Mouse (Mus musculus) common myeloid progenitor, adult 5-6 weeks (primary cell): ENCODE data around the gene Stag3. TPM values are rescaled to one million over a fixed set of nuclear protein-coding genes. Genes with fewer than 3 reads are reported as not detected.

Experiments
- ATAC-seq: replicated peaks from 2 replicates; pipeline ENCODE4 v1.8.0; 2016; ENCODE audit warnings: low read depth, mild to moderate bottlenecking, moderate TSS enrichment, inconsistent platforms; ENCODE audit not compliant: poor library complexity, severe bottlenecking
- total RNA-seq: library from RNA; stranded (forward); fragments of 200-1000, 187-1606 nt; gene quantifications from 2 replicates; pipeline ENCODE4 v1.2.3, GENCODE M21; 2017

The Stag3 gene
- total RNA-seq, 1 experiment from 2014 or later = 2.9 TPM

DNA sequence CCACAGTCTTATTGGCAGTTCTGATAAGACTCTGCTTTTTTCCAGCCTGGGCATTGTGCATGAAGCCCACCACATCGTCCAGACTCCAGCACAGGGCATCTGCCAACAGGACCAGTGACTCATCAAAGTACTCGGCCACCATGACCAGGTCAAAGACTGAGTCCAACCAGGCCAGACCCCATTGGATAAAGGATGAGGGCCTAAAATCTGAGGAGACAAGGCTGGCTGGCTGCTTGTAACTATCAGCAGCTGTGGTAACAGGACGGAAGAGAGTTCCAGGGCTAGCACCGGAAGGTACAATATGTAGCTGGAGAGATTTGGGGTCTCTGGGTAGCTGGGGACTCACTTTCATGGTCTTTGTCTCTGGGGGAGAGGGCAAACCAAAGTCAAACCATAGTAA lies 14.3 kb upstream of the Stag3 start:
- no peak for ATAC-seq

GRCm38 (mm10) chr5:138267114-138267513 lies 12.9 kb upstream of the Stag3 start:
- no peak for ATAC-seq

DNA sequence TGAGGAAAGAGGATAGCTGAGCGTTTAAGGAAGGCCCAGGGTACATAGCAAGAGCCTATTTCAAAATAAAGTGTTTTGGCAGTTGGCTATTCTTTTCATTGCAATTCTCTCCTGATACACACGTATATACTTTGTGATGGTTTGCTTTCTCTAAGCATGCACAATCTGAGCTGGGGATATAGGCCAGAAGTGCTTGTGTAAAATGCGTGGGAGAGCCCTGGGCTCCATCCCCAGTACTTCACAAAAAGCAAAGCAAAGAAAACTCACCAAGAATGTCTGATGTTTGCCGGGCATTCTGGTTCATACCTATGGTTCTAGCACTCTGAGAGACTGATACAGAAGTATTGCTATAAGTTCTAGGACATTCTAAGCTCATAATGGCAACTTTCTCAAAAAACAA lies 11.1 kb upstream of the Stag3 start:
- no peak for ATAC-seq

DNA sequence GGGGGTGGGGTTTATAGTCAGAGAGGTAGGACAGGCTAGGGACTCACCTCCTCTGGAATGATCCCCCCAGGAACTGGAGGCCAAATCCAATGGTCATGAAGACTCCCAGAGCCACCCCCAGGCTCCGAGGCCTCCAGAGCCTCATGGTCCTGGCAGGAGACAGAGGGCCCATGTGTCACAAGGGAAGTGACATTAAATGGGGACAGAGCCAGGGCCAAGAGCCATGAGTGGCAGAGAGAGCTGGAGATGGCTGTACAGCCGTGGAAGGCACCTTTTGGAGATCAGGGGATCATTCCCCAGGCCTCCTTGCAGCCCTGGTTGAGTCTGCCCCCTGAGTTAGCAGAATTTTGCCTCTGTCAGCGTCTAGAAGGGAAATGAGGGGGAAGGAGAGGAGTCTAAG lies 8.8 kb upstream of the Stag3 start:
- no peak for ATAC-seq

DNA sequence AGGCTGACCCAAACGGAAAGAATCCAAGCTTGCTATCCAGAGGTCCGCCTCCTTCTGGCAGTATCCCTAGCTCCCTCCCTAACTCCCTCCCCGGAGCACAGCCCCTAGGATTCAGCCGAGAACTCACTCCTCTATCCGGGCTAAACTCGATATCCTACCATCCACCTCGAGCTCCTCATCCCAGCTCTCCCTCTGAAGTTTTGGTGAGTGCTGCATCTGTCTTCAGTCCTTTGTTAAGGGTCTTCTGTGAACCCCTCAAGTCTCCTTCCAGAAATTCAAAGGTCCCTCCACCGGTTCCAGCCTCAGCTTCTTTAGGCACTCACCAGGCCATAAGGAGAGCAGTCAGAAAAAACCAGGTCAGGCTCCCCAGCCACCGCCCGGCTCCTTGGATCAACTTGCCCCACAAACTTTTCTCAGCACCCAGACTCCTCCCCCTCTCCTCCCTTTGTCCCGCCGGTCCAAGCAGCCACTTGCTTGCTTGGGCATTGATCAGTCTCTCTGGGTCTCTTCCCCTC lies 7.6 kb upstream of the Stag3 start, which contains the start of gene Gal3st4:
Gene Gal3st4, minus strand, starts transcription at position 432 of the 515 bp plus-strand sequence.
- no peak for ATAC-seq

- no peak for ATAC-seq
Observed at GRCm38 (mm10) chr5:138274186-138274585, 5.9 kb upstream of the Stag3 start.

GRCm38 (mm10) chr5:138275216-138276050 lies 4.6 kb upstream of the Stag3 start:
- ATAC-seq = no peak

GRCm38 (mm10) chr5:138277994-138278393 lies 2.0 kb upstream of the Stag3 start:
- no peak for ATAC-seq

DNA sequence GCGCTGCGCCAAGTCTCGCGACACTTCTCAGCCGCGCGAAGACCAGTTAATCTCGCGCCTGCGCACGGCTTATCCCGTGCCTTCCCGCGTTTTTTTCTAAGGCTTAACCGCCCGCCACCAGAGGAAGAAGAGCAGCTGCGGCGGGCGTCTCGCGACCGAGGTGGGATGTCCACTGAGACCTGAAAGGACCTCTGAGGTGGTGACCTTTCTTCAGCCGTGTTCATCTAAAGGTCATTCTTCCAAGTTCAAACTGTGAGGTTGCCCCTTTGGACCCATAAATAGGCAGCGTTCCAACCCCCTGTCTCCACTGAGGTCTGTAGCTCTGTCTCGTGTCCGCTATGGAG lies 357 bp downstream of the Stag3 start:
- no peak for ATAC-seq

DNA sequence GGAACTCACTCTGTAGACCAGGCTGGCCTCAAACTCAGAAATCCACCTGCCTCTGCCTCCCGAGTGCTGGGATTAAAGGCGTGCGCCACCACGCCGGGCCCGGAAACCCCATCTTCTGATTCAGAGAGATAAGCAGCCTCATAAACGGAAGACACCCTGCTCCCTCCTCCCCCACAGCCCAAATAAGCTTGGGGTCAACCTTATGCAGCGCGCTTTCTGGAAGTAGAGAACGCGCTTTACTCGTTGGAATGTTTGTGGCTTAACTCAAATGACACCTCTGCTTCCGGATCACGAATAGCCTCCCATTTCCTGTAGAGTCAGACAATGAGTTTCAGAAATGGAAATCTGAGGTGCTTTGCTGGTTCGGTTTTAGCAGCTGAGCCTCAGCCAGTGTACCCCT lies 789 bp downstream of the Stag3 start:
- no peak for ATAC-seq

DNA sequence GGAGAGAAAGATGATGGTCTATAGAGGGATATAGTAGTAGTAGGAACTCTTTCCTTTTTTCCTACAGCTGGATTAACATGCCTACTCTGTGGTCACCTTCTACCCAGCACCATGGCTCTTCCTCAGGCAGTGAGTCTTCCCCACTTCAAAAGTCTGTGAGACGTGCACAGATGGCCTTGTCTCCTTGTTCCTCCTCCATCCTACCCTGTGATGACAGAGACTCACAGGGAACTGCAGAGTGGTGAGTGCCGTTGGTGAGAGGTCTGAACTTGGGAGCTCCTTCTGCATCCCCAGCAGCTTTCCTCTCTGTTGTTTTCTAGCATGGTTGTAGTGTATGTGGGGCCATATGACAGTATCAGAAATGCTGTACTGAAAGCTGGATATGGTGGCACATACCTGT lies 1.8 kb downstream of the Stag3 start:
- ATAC-seq = no peak

GRCm38 (mm10) chr5:138283540-138283939 lies 3.5 kb downstream of the Stag3 start:
- ATAC-seq = 0 out of 2 replicates have a peak, but pooled peaks have one; percentile 21

GRCm38 (mm10) chr5:138287861-138288260 lies 7.8 kb downstream of the Stag3 start:
- ATAC-seq = no peak

- no peak for ATAC-seq
Observed at GRCm38 (mm10) chr5:138291638-138292037, 11.6 kb downstream of the Stag3 start.

GRCm38 (mm10) chr5:138294158-138294557 lies 14.1 kb downstream of the Stag3 start:
- ATAC-seq = 0 out of 2 replicates have a peak, but pooled peaks have one; percentile 36

DNA sequence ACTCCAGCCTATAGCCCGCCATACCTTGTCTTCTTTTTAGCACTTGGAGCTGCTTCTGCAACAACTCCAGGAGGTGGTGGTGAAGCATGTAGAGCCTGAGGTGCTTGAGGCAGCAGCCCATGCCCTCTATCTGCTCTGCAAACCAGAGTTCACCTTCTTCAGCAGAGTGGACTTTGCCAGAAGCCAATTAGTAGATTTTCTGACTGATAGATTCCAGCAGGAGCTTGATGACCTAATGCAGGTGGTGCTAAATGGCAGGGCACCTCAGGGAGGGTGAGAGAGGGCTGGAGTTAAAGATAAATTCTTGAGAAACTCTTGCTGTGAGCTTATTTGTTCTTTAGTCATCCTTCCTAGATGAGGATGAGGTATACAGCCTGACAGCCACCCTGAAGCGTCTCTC lies 19.6 kb downstream of the Stag3 start:
- no peak for ATAC-seq

- ATAC-seq = no peak
Observed at GRCm38 (mm10) chr5:138312795-138313194, 32.8 kb downstream of the Stag3 start.

- no peak for ATAC-seq
Observed at GRCm38 (mm10) chr5:138341661-138342060, 61.6 kb downstream of the Stag3 start, which contains the start of gene Pvrig. TSS of gene Pvrig (plus strand) at chr5:138341961.

DNA sequence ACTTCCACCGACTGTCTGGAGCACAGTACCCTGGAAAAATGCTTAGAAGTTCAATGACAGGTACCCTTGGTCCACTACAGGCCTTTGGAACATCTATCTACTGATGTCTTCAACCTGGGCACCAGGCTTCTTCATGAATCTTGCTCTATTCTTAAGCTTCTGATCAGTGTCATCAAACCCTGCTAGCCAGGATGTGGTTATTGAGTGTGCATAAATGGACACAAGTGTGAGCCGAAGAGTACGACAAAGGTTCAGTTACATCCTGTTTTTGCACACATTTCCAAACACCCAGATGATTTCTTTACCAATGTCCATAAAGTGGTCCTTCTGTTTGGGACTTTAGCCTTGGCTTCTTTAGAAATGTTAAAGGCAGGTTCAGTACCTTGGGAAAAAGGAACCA lies 63.2 kb downstream of the Stag3 start:
- ATAC-seq = no peak
